Mouse (Mus musculus): ENCODE data around the gene Ube2o. TPM values are rescaled to one million over a fixed set of nuclear protein-coding genes. Genes with fewer than 3 reads are reported as not detected.
A peak's percentile ranks its signal among the peaks of the same experiment; 100 is the strongest.

Ube2o gene
- polyA plus RNA-seq (2014; fragmentation: Nextera tagmentation; extraction: Ambion mirVana), result 15.4 and 17.4 TPM in 2 replicates

GRCm38 (mm10) chr11:116581376-116581814 is at the start of gene Ube2o:
Ube2o (minus strand) TSS chr11:116581447.
- H3K4me1 ChIP-seq (ENCODE audit: control insufficient read depth, insufficient read depth, low read length), result peaks cover 7% of the 10 kb centered on the region
- 4% methylated on average over 15 of the region's 51 CpGs for WGBS
- DNase-seq (ENCODE audit: low spot score), result peak; percentile 88
- H3K4me2 ChIP-seq (ENCODE audit: low read depth, low read length), result peak within 1 kb of the TSS; percentile 88
- peak within 1 kb of the TSS; percentile 92 for H3K9ac ChIP-seq (ENCODE audit: low read depth, low read length)
- peak within 1 kb of the TSS; percentile 98 for H3K4me3 ChIP-seq (ENCODE audit: low read depth, low read length)
- peak; percentile 91 for ATAC-seq (ENCODE audit: low read depth)
- peak within 1 kb of the TSS; percentile 91 for H3K27ac ChIP-seq (replicated peaks; ENCODE audit: low read depth, low read length)
- H3K36me3 ChIP-seq (ENCODE audit: control insufficient read depth, insufficient read depth, low read length), result no peaks in the 10 kb centered on the region
- no peaks in the 10 kb centered on the region for H3K9me3 ChIP-seq (ENCODE audit: control insufficient read depth, low read length)
- H3K27me3 ChIP-seq (replicated peaks; ENCODE audit: control insufficient read depth, insufficient read depth, low read length), result no peaks in the 10 kb centered on the region

GRCm38 (mm10) chr11:116630171-116630965 is 49.1 kb upstream of the Ube2o start:
- Histone ChIP-seq H3K36me3 (ENCODE audit: control insufficient read depth, insufficient read depth, low read length) (no peaks in the 10 kb centered on the region), H3K4me1 (ENCODE audit: control insufficient read depth, insufficient read depth, low read length) (no peaks in the 10 kb centered on the region), H3K4me3 (ENCODE audit: low read depth, low read length) (no peak overlapping the region), H3K9ac (ENCODE audit: low read depth, low read length) (no peak overlapping the region), H3K27me3 (replicated peaks; ENCODE audit: control insufficient read depth, insufficient read depth, low read length) (no peaks in the 10 kb centered on the region), H3K4me2 (ENCODE audit: low read depth, low read length) (no peak overlapping the region), H3K27ac (replicated peaks; ENCODE audit: low read depth, low read length) (no peak overlapping the region), H3K9me3 (ENCODE audit: control insufficient read depth, low read length) (no peaks in the 10 kb centered on the region)
- no peak for ATAC-seq (ENCODE audit: low read depth)
- WGBS, result 33% methylated on average over 12 of the region's 12 CpGs
- DNase-seq (ENCODE audit: low spot score), result no peak

- WGBS, result 85% methylated on average over 6 of the region's 6 CpGs
- Histone ChIP-seq H3K4me1 (ENCODE audit: control insufficient read depth, insufficient read depth, low read length) (0 out of 2 replicates have a peak, but pooled peaks cover 2% of the 10 kb centered on the region), H3K9ac (ENCODE audit: low read depth, low read length) (no peak overlapping the region), H3K4me2 (ENCODE audit: low read depth, low read length) (no peak overlapping the region), H3K36me3 (ENCODE audit: control insufficient read depth, insufficient read depth, low read length) (no peaks in the 10 kb centered on the region), H3K4me3 (ENCODE audit: low read depth, low read length) (no peak overlapping the region), H3K27ac (replicated peaks; ENCODE audit: low read depth, low read length) (no peak overlapping the region), H3K9me3 (ENCODE audit: control insufficient read depth, low read length) (no peaks in the 10 kb centered on the region), H3K27me3 (replicated peaks; ENCODE audit: control insufficient read depth, insufficient read depth, low read length) (no peaks in the 10 kb centered on the region; the same call in 1 of the 2 replicates)
- DNase-seq (ENCODE audit: low spot score) (no peak), ATAC-seq (ENCODE audit: low read depth) (no peak)
These were observed 48.2 kb upstream of the Ube2o start for GRCm38 (mm10) chr11:116629472-116629871.

- no peak overlapping the region for H3K4me3 ChIP-seq (ENCODE audit: low read depth, low read length)
- H3K4me2 ChIP-seq (ENCODE audit: low read depth, low read length), result no peak overlapping the region
- H3K27ac ChIP-seq (replicated peaks; ENCODE audit: low read depth, low read length), result no peak overlapping the region
- WGBS, result 47% methylated on average over 9 of the region's 9 CpGs
- no peaks in the 10 kb centered on the region; the same call in 1 of the 2 replicates for H3K27me3 ChIP-seq (replicated peaks; ENCODE audit: control insufficient read depth, insufficient read depth, low read length)
- no peak overlapping the region for H3K9ac ChIP-seq (ENCODE audit: low read depth, low read length)
- DNase-seq (ENCODE audit: low spot score) (peak; percentile 88), ATAC-seq (ENCODE audit: low read depth) (peak; percentile 26; the same call in 1 of the 2 replicates)
- no peaks in the 10 kb centered on the region for H3K36me3 ChIP-seq (ENCODE audit: control insufficient read depth, insufficient read depth, low read length)
- no peaks in the 10 kb centered on the region for H3K9me3 ChIP-seq (ENCODE audit: control insufficient read depth, low read length)
- H3K4me1 ChIP-seq (ENCODE audit: control insufficient read depth, insufficient read depth, low read length), result 0 out of 2 replicates have a peak, but pooled peaks cover 4% of the 10 kb centered on the region
These were observed 47.5 kb upstream of the Ube2o start for GRCm38 (mm10) chr11:116628712-116629111.

GRCm38 (mm10) chr11:116627072-116628020 is 46.1 kb upstream of the Ube2o start:
- H3K4me1 ChIP-seq (ENCODE audit: control insufficient read depth, insufficient read depth, low read length), result 0 out of 2 replicates have a peak, but pooled peaks cover 10% of the 10 kb centered on the region
- WGBS, result 33% methylated on average over 10 of the region's 10 CpGs
- no peak for DNase-seq (ENCODE audit: low spot score)
- no peak overlapping the region for H3K4me2 ChIP-seq (ENCODE audit: low read depth, low read length)
- ATAC-seq (ENCODE audit: low read depth), result no peak
- no peaks in the 10 kb centered on the region for H3K9me3 ChIP-seq (ENCODE audit: control insufficient read depth, low read length)
- no peak overlapping the region for H3K9ac ChIP-seq (ENCODE audit: low read depth, low read length)
- no peaks in the 10 kb centered on the region for H3K36me3 ChIP-seq (ENCODE audit: control insufficient read depth, insufficient read depth, low read length)
- H3K4me3 ChIP-seq (ENCODE audit: low read depth, low read length), result no peak overlapping the region
- H3K27me3 ChIP-seq (replicated peaks; ENCODE audit: control insufficient read depth, insufficient read depth, low read length), result peaks cover 3% of the 10 kb centered on the region; the same call in 1 of the 2 replicates
- no peak overlapping the region for H3K27ac ChIP-seq (replicated peaks; ENCODE audit: low read depth, low read length)

GRCm38 (mm10) chr11:116626299-116627071 is 45.2 kb upstream of the Ube2o start, which contains the start of gene Rhbdf2:
Rhbdf2 (minus strand) TSS chr11:116627019.
- Histone ChIP-seq H3K9ac (ENCODE audit: low read depth, low read length) (no peak within 1 kb of the TSS), H3K4me1 (ENCODE audit: control insufficient read depth, insufficient read depth, low read length) (peaks cover 14% of the 10 kb centered on the region; the same call in 1 of the 2 replicates), H3K9me3 (ENCODE audit: control insufficient read depth, low read length) (no peaks in the 10 kb centered on the region), H3K4me3 (ENCODE audit: low read depth, low read length) (no peak within 1 kb of the TSS), H3K27me3 (replicated peaks; ENCODE audit: control insufficient read depth, insufficient read depth, low read length) (peaks cover 3% of the 10 kb centered on the region; the same call in 1 of the 2 replicates), H3K4me2 (ENCODE audit: low read depth, low read length) (no peak within 1 kb of the TSS), H3K27ac (replicated peaks; ENCODE audit: low read depth, low read length) (no peak within 1 kb of the TSS), H3K36me3 (ENCODE audit: control insufficient read depth, insufficient read depth, low read length) (no peaks in the 10 kb centered on the region)
- WGBS, result 66% methylated on average over 10 of the region's 10 CpGs
- DNase-seq (ENCODE audit: low spot score) (no peak), ATAC-seq (ENCODE audit: low read depth) (no peak)

- Histone ChIP-seq H3K36me3 (ENCODE audit: control insufficient read depth, insufficient read depth, low read length) (no peaks in the 10 kb centered on the region), H3K27ac (replicated peaks; ENCODE audit: low read depth, low read length) (no peak overlapping the region), H3K9ac (ENCODE audit: low read depth, low read length) (no peak overlapping the region), H3K4me1 (ENCODE audit: control insufficient read depth, insufficient read depth, low read length) (peaks cover 24% of the 10 kb centered on the region), H3K9me3 (ENCODE audit: control insufficient read depth, low read length) (no peaks in the 10 kb centered on the region), H3K27me3 (replicated peaks; ENCODE audit: control insufficient read depth, insufficient read depth, low read length) (peaks cover 3% of the 10 kb centered on the region; the same call in 1 of the 2 replicates), H3K4me2 (ENCODE audit: low read depth, low read length) (no peak overlapping the region), H3K4me3 (ENCODE audit: low read depth, low read length) (no peak overlapping the region)
- DNase-seq (ENCODE audit: low spot score) (no peak), ATAC-seq (ENCODE audit: low read depth) (no peak)
- WGBS, result 78% methylated on average over 17 of the region's 17 CpGs
These were observed 44.1 kb upstream of the Ube2o start for GRCm38 (mm10) chr11:116625081-116626000.
